Mouse (Mus musculus) layer of hippocampus, adult 2 months (tissue): ENCODE results near the gene Olfr279. TPM values are rescaled to one million over a fixed set of nuclear protein-coding genes. Genes with fewer than 3 reads are reported as not detected.
"Not testable (repeated sequence)": the region's sequence is repeated elsewhere in the genome, so short reads cannot be mapped to it uniquely, and the experiment has no call there.

Source experiments
- DNase-seq, 2 experiments: peaks; one replicate each; pipeline ENCODE4 v3.0.0; 2022; ENCODE audit warnings: low spot score in 2 of 2
- H3K27ac ChIP-seq: fragments of 200-600 bp; 2 replicates; pipeline ENCODE4 v1.8.1; 2022
- H3K4me3 ChIP-seq: fragments of 200-600 bp; 2 replicates; pipeline ENCODE4 v1.8.1; 2022; ENCODE audit warnings: mild to moderate bottlenecking
- CTCF ChIP-seq: fragments of 200-600 bp; conservative IDR thresholded peaks from 2 replicates; pipeline ENCODE4 v1.8.1; 2022; ENCODE audit warnings: antibody characterized with exemption, mild to moderate bottlenecking, moderate library complexity
- total RNA-seq, 2 experiments: library from RNA; stranded (reverse); gene quantifications; 2 replicates each; pipeline ENCODE4 v1.2.3; 2021

Gene Olfr279
- total RNA-seq, 2 experiments from 2014 or later, result not detected

- no peak overlapping the region for H3K27ac ChIP-seq
- H3K4me3 ChIP-seq, result no peak overlapping the region
- TF ChIP-seq CTCF, result no peak
- DNase-seq, result no peak
Observed at GRCm38 (mm10) chr15:98491332-98491731, 870 bp upstream of the Olfr279 start.

- Histone ChIP-seq H3K4me3 (no peak overlapping the region), H3K27ac (no peak overlapping the region)
- DNase-seq, result no peak
- TF ChIP-seq CTCF, result no peak
Observed at GRCm38 (mm10) chr15:98497631-98498030, 5.4 kb downstream of the Olfr279 start.

- no peak for DNase-seq
- Histone ChIP-seq H3K4me3 (no peak overlapping the region), H3K27ac (no peak overlapping the region)
- TF ChIP-seq CTCF, result no peak
Observed at GRCm38 (mm10) chr15:98503317-98503716, 11.1 kb downstream of the Olfr279 start.

GRCm38 (mm10) chr15:98504514-98504913 lies 12.3 kb downstream of the Olfr279 start:
- peak in 1 of 2 experiments; percentile 71 for DNase-seq
- TF ChIP-seq CTCF, result peak; percentile 85
- H3K4me3 ChIP-seq, result no peak overlapping the region
- no peak overlapping the region for H3K27ac ChIP-seq

GRCm38 (mm10) chr15:98506253-98506957 lies 14.2 kb downstream of the Olfr279 start:
- Histone ChIP-seq H3K4me3 (no peak overlapping the region), H3K27ac (no peak overlapping the region)
- DNase-seq, result no peak
- peak; percentile 51 for TF ChIP-seq CTCF

GRCm38 (mm10) chr15:98507321-98507720 lies 15.1 kb downstream of the Olfr279 start:
- no peak for DNase-seq
- Histone ChIP-seq H3K4me3 (no peak overlapping the region), H3K27ac (no peak overlapping the region)
- TF ChIP-seq CTCF, result no peak

GRCm38 (mm10) chr15:98509387-98509786 lies 17.2 kb downstream of the Olfr279 start:
- no peak overlapping the region for H3K27ac ChIP-seq
- no peak overlapping the region for H3K4me3 ChIP-seq
- DNase-seq, result no peak
- no peak; the same call in 1 of the 2 replicates for TF ChIP-seq CTCF

- peak; percentile 53 to 80 for DNase-seq
- Histone ChIP-seq H3K4me3 (peak overlapping the region; percentile 48), H3K27ac (peak overlapping the region; percentile 49; the same call in 1 of the 2 replicates)
- peak; percentile 73 for TF ChIP-seq CTCF
Observed at GRCm38 (mm10) chr15:98510438-98511385, 18.5 kb downstream of the Olfr279 start.

- no peak for DNase-seq
- no peak for TF ChIP-seq CTCF
- Histone ChIP-seq H3K27ac (peak overlapping the region; percentile 49; the same call in 1 of the 2 replicates), H3K4me3 (peak overlapping the region; percentile 48; the same call in 1 of the 2 replicates)
Observed at GRCm38 (mm10) chr15:98511386-98511928, 19.3 kb downstream of the Olfr279 start.

- Histone ChIP-seq H3K27ac (peak overlapping the region; percentile 54; the same call in 1 of the 2 replicates), H3K4me3 (no peak overlapping the region)
- no peak for DNase-seq
- no peak for TF ChIP-seq CTCF
Observed at GRCm38 (mm10) chr15:98512232-98512631, 20.0 kb downstream of the Olfr279 start.

GRCm38 (mm10) chr15:98512799-98513321 lies 20.7 kb downstream of the Olfr279 start:
- TF ChIP-seq CTCF, result no peak
- no peak overlapping the region for H3K4me3 ChIP-seq
- no peak for DNase-seq
- H3K27ac ChIP-seq, result peak overlapping the region; percentile 54; the same call in 1 of the 2 replicates

- DNase-seq, H3K27ac ChIP-seq, H3K4me3 ChIP-seq: not testable (repeated sequence)
Observed at GRCm38 (mm10) chr15:98513676-98514075, 21.5 kb downstream of the Olfr279 start.

GRCm38 (mm10) chr15:98514146-98514545 lies 21.9 kb downstream of the Olfr279 start:
- no peak for TF ChIP-seq CTCF
- Histone ChIP-seq H3K27ac (no peak overlapping the region), H3K4me3 (no peak overlapping the region)
- DNase-seq, result no peak

GRCm38 (mm10) chr15:98514845-98515244 lies 22.6 kb downstream of the Olfr279 start:
- not testable (repeated sequence) for DNase-seq, H3K27ac ChIP-seq, H3K4me3 ChIP-seq
